Comparison of ENCODE assay signal across 9 mouse cellular contexts in the genomic region with DNA sequence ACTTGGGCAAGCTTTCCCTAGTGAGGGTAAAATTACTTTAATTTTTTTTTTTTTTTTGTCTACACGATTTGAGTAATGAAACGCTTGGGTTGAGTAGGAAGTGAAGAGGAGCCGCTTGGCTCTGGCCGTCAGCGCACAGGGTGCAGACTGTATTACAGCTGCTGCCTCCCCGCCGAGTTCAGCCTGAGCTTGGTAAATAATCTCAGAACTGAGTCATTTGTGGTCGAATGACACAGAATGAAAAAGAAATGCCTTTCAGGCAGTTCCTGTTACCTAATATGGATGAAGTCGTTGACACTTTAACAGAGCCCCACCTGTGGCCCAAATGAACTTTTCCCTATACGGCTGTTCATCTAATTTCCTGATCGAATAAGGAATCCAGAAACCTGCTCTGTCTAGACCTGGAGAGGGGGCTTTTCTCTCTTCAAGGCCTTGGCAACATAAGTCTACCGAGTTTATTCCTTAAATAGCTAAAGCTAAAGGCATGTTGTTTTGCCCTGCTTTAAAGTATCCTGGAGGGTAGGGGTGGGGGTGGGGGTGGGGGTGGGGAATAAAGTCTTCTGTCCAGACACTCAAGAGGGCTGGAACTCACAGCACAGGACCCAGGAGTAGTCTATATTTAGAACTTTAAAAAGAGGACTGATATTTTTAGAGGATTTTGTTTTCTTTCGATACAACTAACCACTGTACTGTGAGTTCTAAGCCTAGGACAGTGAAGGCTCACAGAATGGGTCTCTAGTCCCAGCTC. TPM values are rescaled to one million over a fixed set of nuclear protein-coding genes. Genes with fewer than 3 reads are reported as not detected.
DNase-seq lines count a peak whose midpoint lies in the region; ATAC-seq and TF ChIP-seq lines count a peak whose summit lies in the region.
"Had no signal": no experiment of that assay in that cellular context is flagged by ENCODE, and none has a peak within 500 bp of the region (broad histone marks: within the 10 kb centered on the region; RNA-seq: fewer than 3 reads in every experiment).

No protein-coding gene starts in this region.

- H3K9me3 ChIP-seq in heart, embryonic 13.5 days: no peaks in the 10 kb centered on the region
- no peaks in the 10 kb centered on the region for H3K9me3 ChIP-seq in hindbrain, embryonic 14.5 days (ENCODE audit: control insufficient read depth, low read length)
- H3K9me3 ChIP-seq: megakaryocyte, embryonic 14.5 days had no signal

- no peak overlapping the region for H3K9ac ChIP-seq in heart, embryonic 13.5 days
- no peak overlapping the region for H3K9ac ChIP-seq in hindbrain, embryonic 14.5 days

- H3K4me2 ChIP-seq in heart, embryonic 13.5 days: peak overlapping the region; percentile 56
- H3K4me2 ChIP-seq in hindbrain, embryonic 14.5 days (replicated peaks): no peak overlapping the region

- H3K4me1 ChIP-seq in lung, adult 2 months (ENCODE audit: control insufficient read depth, insufficient read depth, low read length): no peaks in the 10 kb centered on the region
- H3K4me1 ChIP-seq in heart, embryonic 13.5 days: peaks cover 33% of the 10 kb centered on the region
- peaks cover 14% of the 10 kb centered on the region for H3K4me1 ChIP-seq in hindbrain, embryonic 14.5 days (replicated peaks; ENCODE audit: control insufficient read depth, insufficient read depth, low read length)
- H3K4me1 ChIP-seq: megakaryocyte, embryonic 14.5 days had no signal

- WGBS in lung, adult 2 months: 18% methylated on average over 13 of the region's 13 CpGs
- WGBS in heart, embryonic 13.5 days: 30% methylated on average over 13 of the region's 13 CpGs
- WGBS in hindbrain, embryonic 14.5 days: 52% methylated on average over 13 of the region's 13 CpGs

- no peaks in the 10 kb centered on the region for H3K36me3 ChIP-seq in heart, embryonic 13.5 days
- H3K36me3 ChIP-seq in hindbrain, embryonic 14.5 days (replicated peaks; ENCODE audit: control insufficient read depth, insufficient read depth): no peaks in the 10 kb centered on the region

- no peak; the same call in 1 of the 2 replicates for ATAC-seq in heart, embryonic 13.5 days (ENCODE audit: extremely low read depth, insufficient number of reproducible peaks, low FRiP score, low TSS enrichment)
- ATAC-seq in hindbrain, embryonic 14.5 days (ENCODE audit: low FRiP score): no peak

- no peak for TF ChIP-seq CTCF in lung, adult 2 months (IDR thresholded peaks at IDR 0.05; ENCODE audit: insufficient read depth, low read length)

- peak; percentile 67 to 82 for DNase-seq in lung, adult 18-20 months
- no peak for DNase-seq in lung, adult 2 months
- peak; percentile 61 for DNase-seq in adrenal gland, postnatal 14 days
- peak; percentile 33 to 48 for DNase-seq in layer of hippocampus, adult 8-10 months (ENCODE audit: low spot score in 2 of 2)
- DNase-seq in monocyte, adult 2 months (ENCODE audit: low read depth in 1 of 2, low spot score in 2 of 2): peak; percentile 56 to 72
- no peak for DNase-seq in cerebellum, adult 9-11 months
- no peak for DNase-seq in hindbrain, embryonic 14.5 days (ENCODE audit: low spot score)

- H3K27me3 ChIP-seq in heart, embryonic 13.5 days (replicated peaks): no peaks in the 10 kb centered on the region
- H3K27me3 ChIP-seq in hindbrain, embryonic 14.5 days (ENCODE audit: control insufficient read depth, insufficient read depth, low read length): no peaks in the 10 kb centered on the region

- no peak for TF ChIP-seq POLR2A in lung, adult 2 months (IDR thresholded peaks at IDR 0.05; ENCODE audit: borderline replicate concordance, extremely low read depth, low read depth, low read length)

- H3K4me3 ChIP-seq in lung, adult 2 months (replicated peaks; ENCODE audit: extremely low read depth, low read depth, low read length): no peak overlapping the region
- H3K4me3 ChIP-seq in heart, embryonic 13.5 days: no peak overlapping the region
- no peak overlapping the region for H3K4me3 ChIP-seq in hindbrain, embryonic 14.5 days (replicated peaks; ENCODE audit: low read length)
- H3K4me3 ChIP-seq: megakaryocyte, embryonic 14.5 days had no signal

- peak overlapping the region; percentile 77 for H3K27ac ChIP-seq in heart, embryonic 13.5 days (replicated peaks)
- H3K27ac ChIP-seq in hindbrain, embryonic 14.5 days: no peak overlapping the region

RNA-seq across cellular contexts. Expression of a gene that starts 54.8 kb away (rescaled TPM):
- 53.7 and 85.0 TPM in 2 replicates for polyA plus RNA-seq in lung, adult 2 months (2012; rRNA removed)
- 56.6 and 115 TPM in 2 replicates for total RNA-seq in adrenal gland, postnatal 14 days (2021)
- polyA plus RNA-seq in heart, embryonic 13.5 days (2015; fragmentation: Nextera tagmentation; extraction: Ambion mirVana): 10.1 and 11.3 TPM in 2 replicates
- 10 to 100 TPM; 37.7 to 48.8 (median 40.4) TPM for total RNA-seq in layer of hippocampus, adult 8-10 months (2022)
- polyA plus RNA-seq in hindbrain, embryonic 14.5 days (2014; fragmentation: Nextera tagmentation; extraction: Ambion mirVana): 36.3 and 39.6 TPM in 2 replicates

Comparison
In these comparisons a context has a peak if more than half of its experiments do, and no peak if none do; other contexts are left out.
1. DNase-seq: peak in lung, adult 18-20 months (2 of 2), adrenal gland, postnatal 14 days (single experiment), layer of hippocampus, adult 8-10 months (2 of 2) and monocyte, adult 2 months (2 of 2); none in lung, adult 2 months (single experiment), cerebellum, adult 9-11 months (single experiment) and hindbrain, embryonic 14.5 days (single experiment).